Mouse (Mus musculus): ENCODE measurements around the gene Gnas.

The Gnas gene

DNA sequence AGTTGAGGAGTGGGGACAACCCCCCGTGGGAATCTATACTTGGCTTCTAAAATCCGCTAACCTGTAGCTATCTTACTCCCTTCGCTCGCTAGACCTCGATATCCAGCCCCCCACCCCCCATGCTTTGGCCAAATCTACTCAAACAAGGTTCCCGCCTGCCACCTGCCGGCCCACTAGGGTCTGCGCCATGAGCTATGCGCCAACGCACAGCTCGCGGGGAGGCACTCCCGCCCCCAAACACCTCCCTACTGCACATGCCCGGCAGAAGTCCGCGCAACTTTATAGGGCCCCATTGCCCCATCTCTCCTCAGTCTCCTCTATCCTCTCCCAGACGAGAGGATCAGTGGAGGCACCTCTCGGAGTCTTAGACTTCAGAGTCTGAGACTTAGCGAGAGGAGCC lies at the start of gene Gnas:
Gene Gnas (plus strand): TSS at position 310 of the 400 bp plus-strand sequence.
- peak; percentile 66 for DNase-seq (ENCODE audit: extremely low spot score, low spot score)

GRCm38 (mm10) chr2:174242431-174242830 lies 41.7 kb upstream of the Gnas start:
- DNase-seq (ENCODE audit: extremely low spot score, low spot score), result no peak

- DNase-seq (ENCODE audit: extremely low spot score, low spot score), result no peak
These were observed 32.2 kb upstream of the Gnas start for GRCm38 (mm10) chr2:174251963-174252362.

DNA sequence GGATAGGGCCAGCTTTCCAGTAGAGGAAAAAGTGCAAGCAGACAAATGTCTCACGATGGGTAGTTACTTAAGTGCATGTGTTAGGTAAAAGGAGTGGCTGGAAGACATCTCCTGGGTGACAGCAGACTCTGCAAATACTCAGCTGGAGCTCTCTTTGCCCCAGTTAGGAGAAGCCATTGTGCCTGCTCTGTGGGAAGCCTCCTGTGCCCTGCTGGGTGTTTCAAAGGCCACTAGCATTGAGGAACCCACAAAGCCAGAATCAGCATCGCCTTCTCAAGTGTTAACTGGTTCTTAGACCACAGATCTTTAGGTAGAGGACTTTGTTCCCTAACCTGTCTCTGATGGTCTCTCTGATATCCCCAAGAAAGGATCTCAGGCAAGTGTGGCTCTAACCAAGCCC lies 26.8 kb upstream of the Gnas start:
- no peak for DNase-seq (ENCODE audit: extremely low spot score, low spot score)

GRCm38 (mm10) chr2:174260004-174260403 lies 24.1 kb upstream of the Gnas start:
- DNase-seq (ENCODE audit: extremely low spot score, low spot score), result no peak

- no peak for DNase-seq (ENCODE audit: extremely low spot score, low spot score)
These were observed 23.0 kb upstream of the Gnas start for GRCm38 (mm10) chr2:174260908-174261800.

DNA sequence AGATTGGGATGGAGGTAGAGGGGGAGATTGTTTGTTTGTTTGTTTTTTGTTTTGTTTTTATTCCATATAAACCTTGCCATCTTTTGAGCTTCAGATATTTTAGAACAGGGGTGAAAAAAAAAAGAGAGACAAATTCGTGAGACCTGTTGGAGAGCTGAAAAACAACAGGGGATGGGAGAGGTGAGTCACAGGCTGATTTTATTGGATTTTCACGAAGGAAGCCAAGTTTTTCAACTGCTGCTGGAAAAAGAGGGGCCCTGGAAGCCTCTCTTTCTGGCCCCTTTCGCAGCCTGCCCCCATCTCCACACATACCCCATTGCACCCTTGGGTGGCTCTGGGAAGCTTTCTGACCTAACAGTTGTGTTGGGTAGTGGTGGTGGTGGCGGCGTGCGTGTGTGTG lies 22.3 kb upstream of the Gnas start:
- no peak for DNase-seq (ENCODE audit: extremely low spot score, low spot score)

GRCm38 (mm10) chr2:174263110-174263815 lies 20.9 kb upstream of the Gnas start:
- DNase-seq (ENCODE audit: extremely low spot score, low spot score), result no peak

DNA sequence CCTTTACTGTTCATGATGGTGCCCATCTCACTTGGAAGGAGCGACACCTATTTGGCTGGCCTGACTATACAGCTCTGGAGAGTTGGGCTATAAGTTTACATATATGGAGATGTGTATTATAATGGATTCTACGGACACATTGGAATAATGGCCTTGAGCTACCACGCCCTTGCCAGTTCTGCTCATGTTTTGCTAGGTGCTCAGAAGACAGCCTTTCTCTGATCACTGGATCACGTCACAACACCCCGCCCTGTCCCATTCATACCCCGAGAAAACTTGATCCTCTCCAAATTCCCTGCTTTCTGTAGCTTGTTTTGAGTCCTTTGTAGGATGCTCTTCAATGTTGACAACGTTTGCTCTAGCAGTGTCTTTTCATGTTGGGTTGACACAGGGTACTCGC lies 19.9 kb upstream of the Gnas start:
- DNase-seq (ENCODE audit: extremely low spot score, low spot score), result no peak

DNA sequence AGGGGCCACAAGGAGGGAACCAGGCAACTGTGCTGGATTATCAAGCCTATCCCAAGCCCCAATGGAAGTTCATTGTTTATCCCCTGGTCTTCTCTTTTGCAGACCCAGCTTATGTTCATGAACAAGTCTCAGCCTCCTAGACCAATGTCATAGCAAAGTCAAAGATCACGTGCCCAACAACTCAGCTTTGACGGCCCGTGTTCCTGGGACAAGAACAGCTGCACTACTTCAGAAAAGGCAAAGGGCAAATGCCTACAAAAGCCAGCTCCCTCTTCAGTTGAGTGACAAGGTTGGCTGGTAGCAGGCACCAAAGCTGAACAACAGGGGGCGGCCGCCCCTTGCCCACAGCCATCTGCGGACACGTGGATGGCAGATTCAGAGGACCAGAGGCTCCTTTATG lies 13.7 kb upstream of the Gnas start:
- DNase-seq (ENCODE audit: extremely low spot score, low spot score), result no peak

GRCm38 (mm10) chr2:174271459-174271858 lies 12.7 kb upstream of the Gnas start:
- DNase-seq (ENCODE audit: extremely low spot score, low spot score), result no peak

- DNase-seq (ENCODE audit: extremely low spot score, low spot score), result no peak
These were observed 11.0 kb upstream of the Gnas start for GRCm38 (mm10) chr2:174273131-174273530.

GRCm38 (mm10) chr2:174273961-174274360 lies 10.2 kb upstream of the Gnas start:
- no peak for DNase-seq (ENCODE audit: extremely low spot score, low spot score)

- DNase-seq (ENCODE audit: extremely low spot score, low spot score), result no peak
These were observed 4.3 kb upstream of the Gnas start for GRCm38 (mm10) chr2:174279771-174280170.

GRCm38 (mm10) chr2:174283341-174283740 lies 779 bp upstream of the Gnas start:
- no peak for DNase-seq (ENCODE audit: extremely low spot score, low spot score)

GRCm38 (mm10) chr2:174284807-174285457 lies 812 bp downstream of the Gnas start:
- DNase-seq (ENCODE audit: extremely low spot score, low spot score), result peak; percentile 53

GRCm38 (mm10) chr2:174285921-174286470 lies 1.9 kb downstream of the Gnas start:
- DNase-seq (ENCODE audit: extremely low spot score, low spot score), result peak; percentile 41

DNA sequence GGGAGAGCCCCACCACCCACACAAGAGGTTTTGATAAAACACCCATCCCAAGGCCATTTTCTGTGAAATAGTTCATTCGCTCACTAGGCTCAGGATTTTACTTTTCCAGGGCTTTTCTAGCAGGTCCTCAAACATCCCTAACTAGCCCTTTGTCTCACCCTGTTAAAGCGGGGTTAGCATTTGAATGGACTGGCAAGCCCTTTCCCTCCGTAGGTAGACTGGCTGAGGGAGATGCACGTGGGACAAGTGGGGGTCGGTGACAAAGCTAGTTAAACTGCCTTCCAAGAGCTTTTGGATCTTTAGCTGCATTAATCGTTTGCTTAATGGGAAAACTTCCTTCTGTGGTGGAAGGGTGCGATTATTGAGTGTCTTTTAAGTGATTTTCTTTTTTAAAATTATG lies 3.8 kb downstream of the Gnas start:
- DNase-seq (ENCODE audit: extremely low spot score, low spot score), result no peak

DNA sequence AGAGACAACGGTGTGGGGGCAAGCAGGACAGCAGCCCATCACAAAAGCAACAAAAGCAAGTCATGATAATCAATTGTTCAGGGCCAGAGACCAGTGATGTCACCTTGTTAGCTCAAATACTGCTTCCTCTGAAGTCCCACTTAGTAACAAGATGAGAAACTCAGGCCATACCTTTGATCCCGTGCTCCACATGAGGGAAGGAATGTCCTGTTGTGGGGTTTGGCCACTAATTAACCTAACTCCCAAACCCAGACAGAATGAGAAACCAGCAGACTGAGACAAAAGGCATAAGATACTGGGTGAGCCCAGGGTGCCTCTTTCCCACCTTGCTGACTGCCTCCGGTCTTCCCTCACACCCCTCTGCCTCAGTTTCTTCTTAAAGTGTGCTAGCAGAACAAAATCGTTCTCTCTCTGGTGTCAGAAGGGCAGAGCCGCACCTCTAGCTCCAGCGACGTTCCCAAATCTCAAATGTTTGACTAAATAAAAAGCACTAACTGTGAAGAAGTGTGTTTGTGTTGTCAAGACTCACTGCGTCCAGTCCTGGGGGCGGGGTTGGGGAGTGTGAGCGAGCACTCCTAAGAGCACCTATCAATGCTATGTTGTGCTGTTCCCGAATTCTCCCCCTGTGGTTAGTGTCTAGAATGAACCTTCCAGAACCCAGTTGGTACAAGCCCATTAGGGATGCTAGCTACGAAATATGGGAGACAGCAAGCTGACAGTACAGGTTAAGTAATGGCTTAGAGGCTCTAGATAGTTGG lies 4.7 kb downstream of the Gnas start:
- no peak for DNase-seq (ENCODE audit: extremely low spot score, low spot score)

DNA sequence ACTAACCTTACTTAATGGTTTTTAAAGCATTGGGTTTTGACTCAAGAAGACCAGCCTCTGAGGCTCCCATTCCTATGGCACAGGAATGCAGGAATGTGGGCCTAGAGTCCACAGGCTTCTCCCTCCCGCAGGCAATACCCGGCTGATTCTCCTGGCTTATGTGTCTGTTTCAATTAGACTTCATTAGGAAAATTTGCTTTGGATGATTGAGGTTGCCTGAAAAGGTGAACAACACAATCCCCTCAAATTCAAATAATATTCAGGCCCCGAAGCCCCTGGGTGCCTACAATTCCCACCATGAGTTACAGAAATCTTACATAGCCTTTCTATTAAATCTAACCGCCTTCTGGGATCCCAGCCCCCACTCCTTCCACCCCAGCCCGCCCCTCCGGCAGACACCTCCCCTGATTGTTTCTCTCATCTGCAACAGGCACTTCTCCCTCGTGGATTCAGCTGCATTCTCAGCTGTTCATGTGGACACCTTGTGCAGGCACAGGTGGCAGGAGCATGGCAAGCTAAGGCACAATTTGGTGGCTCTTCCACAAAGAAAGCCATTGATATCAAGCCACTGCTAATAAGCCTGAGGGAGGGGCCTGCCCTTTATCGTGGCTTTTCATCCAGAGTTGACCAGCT lies 7.0 kb downstream of the Gnas start:
- DNase-seq (ENCODE audit: extremely low spot score, low spot score), result no peak

GRCm38 (mm10) chr2:174291662-174292030 lies 7.5 kb downstream of the Gnas start:
- no peak for DNase-seq (ENCODE audit: extremely low spot score, low spot score)

Measured in neural tube, embryonic 10.5 days (tissue).